Mouse (Mus musculus): ENCODE measurements at regions not wholly inside any gene's neighbourhood (a gene's known extent, or its start where the extent isn't known, plus 50 kb on each side); places are given as distances from the start of the nearest gene placed in this dataset.

GRCm38 (mm10) chr1:90396660-90397059 lies 192.9 kb downstream of the Ackr3 start:
- no peak for DNase-seq (ENCODE audit: extremely low spot score in 1 of 2, low spot score in 1 of 2)

- DNase-seq (ENCODE audit: extremely low spot score in 1 of 2, low spot score in 1 of 2) = no peak
Measured at GRCm38 (mm10) chr1:90397355-90397754, 193.6 kb downstream of the Ackr3 start.

- no peak for DNase-seq (ENCODE audit: extremely low spot score in 1 of 2, low spot score in 1 of 2)
Measured at GRCm38 (mm10) chr1:90398396-90398975, 194.7 kb downstream of the Ackr3 start.

GRCm38 (mm10) chr1:90403057-90403456 lies 199.3 kb downstream of the Ackr3 start:
- DNase-seq (ENCODE audit: extremely low spot score in 1 of 2, low spot score in 1 of 2) = no peak

GRCm38 (mm10) chr1:90404717-90405487 lies 197.9 kb upstream of the Cops8 start:
- DNase-seq (ENCODE audit: extremely low spot score in 1 of 2, low spot score in 1 of 2) = no peak

- no peak for DNase-seq (ENCODE audit: extremely low spot score in 1 of 2, low spot score in 1 of 2)
Measured at GRCm38 (mm10) chr1:90406663-90407062, 196.1 kb upstream of the Cops8 start.

GRCm38 (mm10) chr1:90408504-90409215 lies 194.1 kb upstream of the Cops8 start:
- no peak for DNase-seq (ENCODE audit: extremely low spot score in 1 of 2, low spot score in 1 of 2)

- DNase-seq (ENCODE audit: extremely low spot score in 1 of 2, low spot score in 1 of 2) = no peak
Measured at GRCm38 (mm10) chr1:90409236-90409635, 193.5 kb upstream of the Cops8 start.

GRCm38 (mm10) chr1:90412511-90413045 lies 190.2 kb upstream of the Cops8 start:
- no peak for DNase-seq (ENCODE audit: extremely low spot score in 1 of 2, low spot score in 1 of 2)

- DNase-seq (ENCODE audit: extremely low spot score in 1 of 2, low spot score in 1 of 2) = no peak
Measured at GRCm38 (mm10) chr1:90414751-90415150, 188.0 kb upstream of the Cops8 start.

GRCm38 (mm10) chr1:90424066-90424821 lies 178.5 kb upstream of the Cops8 start:
- DNase-seq (ENCODE audit: extremely low spot score in 1 of 2, low spot score in 1 of 2) = no peak

- DNase-seq (ENCODE audit: extremely low spot score in 1 of 2, low spot score in 1 of 2) = no peak
Measured at GRCm38 (mm10) chr1:90428334-90428733, 174.4 kb upstream of the Cops8 start.

GRCm38 (mm10) chr1:90428774-90429173 lies 174.0 kb upstream of the Cops8 start:
- DNase-seq (ENCODE audit: extremely low spot score in 1 of 2, low spot score in 1 of 2) = no peak

GRCm38 (mm10) chr1:90430480-90430879 lies 172.3 kb upstream of the Cops8 start:
- no peak for DNase-seq (ENCODE audit: extremely low spot score in 1 of 2, low spot score in 1 of 2)

GRCm38 (mm10) chr1:90431783-90432182 lies 171.0 kb upstream of the Cops8 start:
- DNase-seq (ENCODE audit: extremely low spot score in 1 of 2, low spot score in 1 of 2) = no peak

- DNase-seq (ENCODE audit: extremely low spot score in 1 of 2, low spot score in 1 of 2) = no peak
Measured at GRCm38 (mm10) chr1:90433911-90434310, 168.9 kb upstream of the Cops8 start.

GRCm38 (mm10) chr1:90440638-90441037 lies 162.1 kb upstream of the Cops8 start:
- no peak for DNase-seq (ENCODE audit: extremely low spot score in 1 of 2, low spot score in 1 of 2)

GRCm38 (mm10) chr1:90441134-90441868 lies 161.5 kb upstream of the Cops8 start:
- DNase-seq (ENCODE audit: extremely low spot score in 1 of 2, low spot score in 1 of 2) = peak in 1 of 2 experiments; percentile 3

GRCm38 (mm10) chr1:90442250-90443240 lies 160.2 kb upstream of the Cops8 start:
- DNase-seq (ENCODE audit: extremely low spot score in 1 of 2, low spot score in 1 of 2) = no peak
